Mouse (Mus musculus) forebrain, embryonic 11.5 days (tissue): ENCODE data around the gene Cops8. TPM values are rescaled to one million over a fixed set of nuclear protein-coding genes. Genes with fewer than 3 reads are reported as not detected.

Experiments
- ATAC-seq: fragments of 200-750 bp; cut with Nextera tagmentation; replicated peaks from 2 replicates; pipeline ENCODE4 v1.8.0; 2017; ENCODE audit warnings: moderate TSS enrichment; ENCODE audit not compliant: low FRiP score
- DNase-seq: peaks from one replicate; pipeline ENCODE4 v3.0.0-alpha.2; 2017; ENCODE audit warnings: low spot score
- H3K27ac ChIP-seq: fragments of 300-500 bp; sonication (generic); 2 replicates; pipeline ENCODE4 v1.5.1; 2014; ENCODE audit warnings: low read depth, low read length
- H3K27me3 ChIP-seq: fragments of 300-500 bp; sonication (generic); 2 replicates; pipeline ENCODE4 v1.6.1; 2014; ENCODE audit warnings: mild to moderate bottlenecking, low read length, mixed read lengths; ENCODE audit not compliant: control insufficient read depth, insufficient read depth
- H3K36me3 ChIP-seq: fragments of 300-500 bp; sonication (generic); 2 replicates; pipeline ENCODE4 v1.6.1; 2014; ENCODE audit warnings: mild to moderate bottlenecking, low read length, moderate library complexity, mixed read lengths; ENCODE audit not compliant: control insufficient read depth, insufficient read depth
- H3K4me1 ChIP-seq: fragments of 300-500 bp; sonication (generic); replicated peaks from 2 replicates; pipeline ENCODE4 v1.6.1; 2014; ENCODE audit warnings: low read length, mixed read lengths; ENCODE audit not compliant: control insufficient read depth, insufficient read depth
- H3K4me2 ChIP-seq: fragments of 300-500 bp; sonication (generic); 2 replicates; pipeline ENCODE4 v1.6.1; 2014; ENCODE audit warnings: low read depth, mild to moderate bottlenecking, low read length, moderate library complexity, mixed read lengths; ENCODE audit not compliant: severe bottlenecking
- H3K4me3 ChIP-seq: fragments of 300-500 bp; sonication (generic); 2 replicates; pipeline ENCODE4 v1.5.1; 2014; ENCODE audit warnings: low read depth, low read length
- H3K9ac ChIP-seq: fragments of 300-500 bp; sonication (generic); 2 replicates; pipeline ENCODE4 v1.6.1; 2014; ENCODE audit warnings: low read length
- H3K9me3 ChIP-seq: fragments of 300-500 bp; sonication (generic); 2 replicates; pipeline ENCODE4 v1.6.1; 2016; ENCODE audit warnings: low read length, mixed read lengths; ENCODE audit not compliant: control insufficient read depth
- WGBS: fragments of 180-500 bp; shearing (Covaris S2); extraction: QIAGEN DNeasy Blood & Tissue Kit; methylation state at CpG from one replicate; pipeline ENCODE4 v1.1.7; 2014; 5-methylcytosine and 5-hydroxymethylcytosine counted together
- polyA plus RNA-seq: library from polyadenylated mRNA; unstranded; fragments of >200 nt; fragmentation: Nextera tagmentation; extraction: Ambion mirVana; gene quantifications from 2 replicates; pipeline ENCODE4 v1.2.1, GENCODE M21; 2014

Cops8 gene
- polyA plus RNA-seq, 1 experiment from 2014 or later: 192 TPM

DNA sequence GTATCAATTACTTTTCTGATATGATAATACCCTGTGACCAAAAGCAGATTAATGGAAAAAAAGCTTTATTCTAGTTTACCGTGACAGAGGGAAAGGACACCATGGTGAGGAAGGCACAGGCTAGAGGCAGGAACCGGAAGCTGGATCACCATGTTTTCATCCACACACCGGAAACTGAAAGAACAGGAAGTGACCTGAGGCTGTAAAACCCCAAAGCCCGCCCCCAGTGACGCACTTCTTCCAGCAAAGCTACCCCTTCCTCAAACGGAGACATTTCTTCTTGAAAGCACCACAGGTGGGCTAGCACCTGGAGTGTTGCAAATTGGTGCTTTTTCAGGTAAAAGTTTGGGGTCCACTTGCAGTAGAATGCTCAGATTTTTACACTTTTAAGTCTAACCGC lies 20.1 kb upstream of the Cops8 start:
- Histone ChIP-seq H3K9me3 (no peaks in the 10 kb centered on the region), H3K27ac (no peak overlapping the region), H3K36me3 (no peaks in the 10 kb centered on the region), H3K27me3 (no peaks in the 10 kb centered on the region), H3K4me2 (no peak overlapping the region), H3K9ac (no peak overlapping the region), H3K4me1 (no peaks in the 10 kb centered on the region; the same call in 1 of the 2 replicates), H3K4me3 (no peak overlapping the region)
- WGBS: 74% methylated on average over 7 of the region's 7 CpGs
- ATAC-seq (no peak), DNase-seq (no peak)

GRCm38 (mm10) chr1:90588021-90588734 lies 14.6 kb upstream of the Cops8 start:
- Histone ChIP-seq H3K9me3 (no peaks in the 10 kb centered on the region), H3K36me3 (no peaks in the 10 kb centered on the region), H3K9ac (no peak overlapping the region), H3K27ac (no peak overlapping the region), H3K4me1 (no peaks in the 10 kb centered on the region; the same call in 1 of the 2 replicates), H3K4me3 (no peak overlapping the region), H3K27me3 (no peaks in the 10 kb centered on the region), H3K4me2 (no peak overlapping the region)
- 62% methylated on average over 9 of the region's 9 CpGs for WGBS
- ATAC-seq (peak; percentile 53; the same call in 1 of the 2 replicates), DNase-seq (peak; percentile 81)

DNA sequence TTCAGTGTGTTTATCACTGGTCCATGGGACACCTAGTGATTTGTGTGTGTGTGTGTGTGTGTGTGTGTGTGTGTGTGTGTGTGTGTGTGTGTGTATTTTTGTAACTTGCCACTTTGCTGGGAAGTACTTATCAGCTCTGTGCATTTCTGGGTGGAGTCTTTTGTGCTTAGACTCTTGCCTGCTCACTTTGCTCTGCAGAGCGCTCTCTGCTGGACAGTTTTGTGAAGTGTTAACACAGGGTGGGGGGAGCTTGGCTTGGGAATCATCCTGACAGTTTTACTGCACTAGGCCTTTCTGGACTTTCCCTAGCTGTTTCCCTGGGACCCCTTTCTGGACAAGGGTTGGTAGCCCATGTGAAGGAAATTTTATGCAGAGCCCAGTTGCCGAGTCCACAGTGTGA lies 12.0 kb upstream of the Cops8 start:
- no peaks in the 10 kb centered on the region; the same call in 1 of the 2 replicates for H3K4me1 ChIP-seq
- H3K9ac ChIP-seq: no peak overlapping the region
- no peak overlapping the region for H3K4me3 ChIP-seq
- H3K27me3 ChIP-seq: 0 out of 2 replicates have a peak, but pooled peaks cover 2% of the 10 kb centered on the region
- no peak overlapping the region for H3K27ac ChIP-seq
- no peaks in the 10 kb centered on the region for H3K36me3 ChIP-seq
- H3K4me2 ChIP-seq: no peak overlapping the region
- ATAC-seq: no peak
- H3K9me3 ChIP-seq: no peaks in the 10 kb centered on the region
- DNase-seq: peak; percentile 78
- whole genome bisulfite sequencing: 43% methylated on average over 2 of the region's 2 CpGs

DNA sequence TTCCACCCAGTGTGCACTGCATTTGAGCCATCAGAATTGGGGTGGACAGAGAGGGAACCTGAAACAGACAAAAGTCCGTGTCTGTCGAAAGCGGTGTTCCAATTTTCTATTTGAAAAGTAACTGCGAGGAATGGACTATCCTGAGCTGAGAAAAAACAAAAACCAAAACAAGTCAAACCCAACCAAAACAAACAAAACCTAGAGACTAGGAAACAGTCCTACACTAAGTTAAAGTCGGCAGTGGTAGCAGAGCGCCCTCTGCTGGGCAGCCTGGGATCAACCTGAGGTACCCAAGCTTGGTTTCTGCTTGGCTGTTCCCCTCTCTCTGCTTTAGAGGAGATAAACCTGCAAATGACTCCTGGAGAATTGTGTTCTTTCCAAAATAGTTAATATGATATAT lies 10.0 kb upstream of the Cops8 start:
- Histone ChIP-seq H3K4me3 (no peak overlapping the region), H3K4me1 (no peaks in the 10 kb centered on the region), H3K9me3 (no peaks in the 10 kb centered on the region), H3K4me2 (no peak overlapping the region), H3K27me3 (0 out of 2 replicates have a peak, but pooled peaks cover 2% of the 10 kb centered on the region), H3K36me3 (no peaks in the 10 kb centered on the region), H3K27ac (no peak overlapping the region), H3K9ac (no peak overlapping the region)
- ATAC-seq (peak; percentile 53; the same call in 1 of the 2 replicates), DNase-seq (peak; percentile 87)
- WGBS: 29% methylated on average over 6 of the region's 6 CpGs

DNA sequence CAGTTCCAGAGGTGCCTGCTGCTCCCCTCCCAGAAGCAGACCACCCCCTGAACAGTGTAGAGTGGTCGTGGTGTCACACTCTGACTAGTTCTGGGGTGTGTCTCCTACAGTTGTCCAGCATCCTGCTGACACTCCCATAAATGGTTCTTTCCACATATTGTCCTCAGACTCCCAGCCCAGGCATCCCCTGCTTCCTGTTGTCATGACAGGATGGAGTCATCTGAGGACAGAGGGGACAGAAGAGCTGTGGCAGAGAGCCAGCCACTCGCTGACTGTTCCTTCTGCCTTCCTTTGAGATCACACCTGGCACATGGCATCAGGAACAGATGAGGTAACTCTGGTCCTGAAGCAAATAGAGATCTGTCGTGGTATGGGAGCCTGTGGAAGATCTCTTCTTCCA lies 3.6 kb upstream of the Cops8 start:
- DNase-seq (no peak), ATAC-seq (no peak)
- no peaks in the 10 kb centered on the region for H3K27me3 ChIP-seq
- no peak overlapping the region for H3K4me3 ChIP-seq
- WGBS: 56% methylated on average over 3 of the region's 3 CpGs
- H3K36me3 ChIP-seq: no peaks in the 10 kb centered on the region
- 0 out of 2 replicates have a peak, but pooled peaks cover 2% of the 10 kb centered on the region for H3K4me1 ChIP-seq
- H3K27ac ChIP-seq: no peak overlapping the region
- no peaks in the 10 kb centered on the region for H3K9me3 ChIP-seq
- no peak overlapping the region for H3K9ac ChIP-seq
- H3K4me2 ChIP-seq: no peak overlapping the region

- no peak overlapping the region for H3K27ac ChIP-seq
- no peaks in the 10 kb centered on the region for H3K36me3 ChIP-seq
- 0 out of 2 replicates have a peak, but pooled peaks cover 2% of the 10 kb centered on the region for H3K4me1 ChIP-seq
- no peak overlapping the region for H3K9ac ChIP-seq
- 71% methylated on average over 3 of the region's 3 CpGs for whole genome bisulfite sequencing
- ATAC-seq (no peak), DNase-seq (no peak)
- no peaks in the 10 kb centered on the region for H3K9me3 ChIP-seq
- H3K4me2 ChIP-seq: no peak overlapping the region
- no peaks in the 10 kb centered on the region for H3K27me3 ChIP-seq
- H3K4me3 ChIP-seq: no peak overlapping the region
Measured at GRCm38 (mm10) chr1:90601096-90601495, 1.7 kb upstream of the Cops8 start.

DNA sequence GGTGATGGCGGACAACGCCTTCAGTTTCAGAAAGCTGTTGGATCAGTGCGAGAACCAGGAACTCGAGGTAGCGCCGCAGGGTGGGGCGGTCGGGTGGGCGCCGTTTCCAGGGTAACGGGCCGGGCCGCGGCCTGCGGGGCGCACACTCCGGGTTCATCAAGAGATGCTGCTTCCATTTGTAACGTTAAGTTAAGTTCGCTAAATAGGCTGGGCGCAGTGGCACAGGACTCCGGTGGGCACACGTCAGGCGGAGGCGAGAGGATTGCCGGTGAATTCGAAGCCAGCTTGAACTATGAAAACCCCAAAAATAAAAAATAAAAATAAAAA lies 743 bp downstream of the Cops8 start:
- DNase-seq: no peak
- 0 out of 2 replicates have a peak, but pooled peaks cover 2% of the 10 kb centered on the region for H3K4me1 ChIP-seq
- peaks cover 4% of the 10 kb centered on the region; the same call in 1 of the 2 replicates for H3K36me3 ChIP-seq
- peak overlapping the region; percentile 84 for H3K4me3 ChIP-seq
- H3K4me2 ChIP-seq: peak overlapping the region; percentile 58
- no peaks in the 10 kb centered on the region for H3K27me3 ChIP-seq
- peak; percentile 60; the same call in 1 of the 2 replicates for ATAC-seq
- peak overlapping the region; percentile 82 for H3K9ac ChIP-seq
- no peaks in the 10 kb centered on the region for H3K9me3 ChIP-seq
- 1% methylated on average over 26 of the region's 26 CpGs for WGBS
- H3K27ac ChIP-seq: 0 out of 2 replicates have a peak overlapping the region, but pooled peaks have one; percentile 6

DNA sequence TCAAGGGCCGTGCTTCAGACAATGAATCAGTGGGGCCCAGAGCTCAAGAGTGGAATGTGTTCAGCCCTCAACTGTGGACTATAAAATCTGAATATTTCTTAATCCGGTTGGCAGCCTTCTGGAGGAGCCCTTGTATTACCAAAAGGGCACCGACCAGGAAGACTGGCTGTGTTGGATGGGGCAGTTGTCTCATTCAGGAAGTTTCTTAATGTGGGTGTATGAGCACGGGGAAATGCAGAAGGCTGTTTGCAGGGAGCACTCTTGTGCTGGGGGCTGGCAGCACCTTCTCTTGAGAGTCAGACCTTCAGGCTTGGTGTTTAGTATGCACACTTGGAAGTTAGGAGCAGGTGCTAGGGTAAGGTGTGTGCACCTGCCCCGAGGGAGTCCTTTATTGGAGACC lies 6.6 kb downstream of the Cops8 start:
- no peak overlapping the region for H3K4me2 ChIP-seq
- H3K27me3 ChIP-seq: no peaks in the 10 kb centered on the region
- no peak overlapping the region for H3K9ac ChIP-seq
- H3K9me3 ChIP-seq: no peaks in the 10 kb centered on the region
- peaks cover 13% of the 10 kb centered on the region; the same call in 1 of the 2 replicates for H3K36me3 ChIP-seq
- DNase-seq (no peak), ATAC-seq (no peak)
- H3K27ac ChIP-seq: no peak overlapping the region
- no peak overlapping the region for H3K4me3 ChIP-seq
- 93% methylated on average over 5 of the region's 5 CpGs for WGBS
- H3K4me1 ChIP-seq: no peaks in the 10 kb centered on the region

- Histone ChIP-seq H3K4me3 (no peak overlapping the region), H3K36me3 (peaks cover 4% of the 10 kb centered on the region; the same call in 1 of the 2 replicates), H3K27me3 (no peaks in the 10 kb centered on the region), H3K27ac (no peak overlapping the region), H3K9ac (no peak overlapping the region), H3K9me3 (no peaks in the 10 kb centered on the region), H3K4me2 (no peak overlapping the region), H3K4me1 (no peaks in the 10 kb centered on the region)
- no peak for ATAC-seq
- WGBS: 95% methylated on average over 7 of the region's 7 CpGs
- no peak for DNase-seq
Measured at GRCm38 (mm10) chr1:90617258-90617657, 14.5 kb downstream of the Cops8 start.
